Mouse (Mus musculus): ENCODE measurements around the gene Cacng4.

The Cacng4 gene

GRCm38 (mm10) chr11:107772002-107772401, 22.4 kb downstream of the Cacng4 start:
- DNase-seq, result no peak

DNA sequence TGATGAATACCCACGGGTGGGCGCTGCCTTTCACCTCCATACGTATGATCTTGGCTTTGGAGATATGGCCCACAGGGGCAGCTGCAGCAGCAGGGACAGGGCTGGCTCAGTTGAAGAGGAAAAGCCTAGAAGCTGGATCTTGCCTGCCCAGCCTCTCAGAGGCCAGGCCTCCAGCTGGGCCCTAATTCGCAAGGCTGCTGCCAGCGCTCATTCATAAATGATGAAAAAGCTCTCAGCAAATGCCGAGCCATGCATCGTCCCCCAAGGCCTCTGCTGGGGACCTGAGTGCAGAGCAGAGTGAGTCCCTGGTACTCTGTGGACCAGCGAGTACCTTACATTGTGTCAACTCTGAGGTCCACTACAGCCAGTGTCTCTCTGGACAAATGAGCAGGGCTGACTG, 26.0 kb downstream of the Cacng4 start:
- no peak for DNase-seq

DNA sequence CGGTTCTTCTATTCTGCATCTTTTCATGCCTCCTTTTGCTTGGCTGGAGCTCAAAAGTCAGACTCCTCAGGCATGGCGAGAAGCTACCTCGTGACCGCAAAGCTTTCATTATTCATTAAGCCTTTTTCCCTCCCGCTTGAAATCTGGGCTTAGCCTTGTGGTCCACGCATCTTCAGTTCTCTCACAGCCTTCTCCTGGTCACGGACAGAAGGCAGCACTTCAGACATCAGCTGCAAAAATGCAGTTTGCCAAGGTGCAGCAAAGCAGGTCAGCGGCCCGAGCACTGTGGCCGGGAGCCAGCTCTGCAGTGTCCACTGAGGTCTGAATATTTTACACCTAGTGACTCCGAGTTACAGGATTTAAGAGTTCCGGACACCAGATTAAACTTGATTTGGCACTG, 27.4 kb downstream of the Cacng4 start:
- DNase-seq, result peak; percentile 38 to 55

GRCm38 (mm10) chr11:107762688-107763460, 31.5 kb downstream of the Cacng4 start:
- no peak for DNase-seq

- DNase-seq, result peak in 1 of 2 experiments; percentile 17
Measured at GRCm38 (mm10) chr11:107761790-107762500, 32.4 kb downstream of the Cacng4 start.

DNA sequence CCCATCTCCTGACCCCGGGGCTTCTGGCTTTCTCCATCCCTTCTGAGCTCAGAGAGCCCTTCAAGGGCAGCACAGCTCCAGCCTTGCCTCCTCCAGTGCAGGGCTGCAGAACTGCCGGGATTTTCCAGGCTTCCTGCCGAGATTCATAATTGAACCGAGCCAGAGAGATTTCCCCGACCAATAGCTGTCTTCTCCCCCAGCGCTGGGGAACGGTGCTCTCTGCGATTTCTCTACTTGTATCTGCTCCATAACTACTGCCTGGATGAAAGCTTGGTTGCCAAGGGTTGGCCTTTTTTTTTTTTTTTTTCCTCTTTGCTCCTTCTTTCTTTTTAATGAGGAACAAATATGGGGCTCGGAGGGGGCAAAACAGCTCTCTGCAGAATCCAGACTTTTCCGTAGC, 34.4 kb downstream of the Cacng4 start:
- DNase-seq, result no peak

DNA sequence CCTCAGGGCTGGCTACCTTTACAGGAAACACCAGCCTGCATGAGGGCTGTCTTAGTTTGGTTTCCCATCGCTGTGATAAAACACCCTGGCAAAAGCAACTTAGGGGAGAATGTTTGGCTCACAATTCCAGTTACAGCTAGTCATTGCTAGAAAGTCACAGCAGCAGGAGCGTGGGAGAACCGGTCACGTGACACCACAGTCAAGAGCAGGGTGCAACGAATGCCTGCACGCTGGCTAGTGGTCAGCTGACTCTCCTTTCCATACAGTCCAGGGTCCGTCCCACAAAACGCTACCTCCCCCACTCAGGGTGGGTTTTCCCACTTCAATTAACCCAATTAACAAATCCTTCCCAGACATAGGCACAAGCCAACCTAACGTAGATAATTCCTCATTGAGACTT, 34.8 kb downstream of the Cacng4 start:
- DNase-seq, result no peak

GRCm38 (mm10) chr11:107749114-107749513, 45.2 kb downstream of the Cacng4 start:
- no peak for DNase-seq

GRCm38 (mm10) chr11:107748243-107749035, 45.9 kb downstream of the Cacng4 start:
- no peak for DNase-seq

DNA sequence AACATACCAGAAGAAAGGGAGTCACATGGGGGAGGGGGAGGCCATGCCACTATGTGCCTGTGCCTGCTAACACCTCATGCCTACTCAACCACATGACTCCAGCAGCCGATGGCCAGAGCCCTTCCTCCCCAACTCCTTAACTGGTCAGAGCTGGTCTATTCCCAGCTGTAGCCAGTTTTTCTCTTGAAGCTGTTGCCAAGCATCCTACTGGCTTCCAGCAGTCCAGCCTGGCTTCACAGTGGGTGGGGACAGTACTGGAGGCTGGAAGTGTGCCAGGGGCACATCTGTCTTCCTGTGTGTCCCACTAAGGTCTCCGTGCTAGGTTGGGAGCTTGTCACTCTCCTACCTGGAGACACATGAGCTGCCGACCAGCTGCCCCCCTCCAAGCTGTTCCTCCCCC, 51.3 kb downstream of the Cacng4 start:
- DNase-seq, result no peak

DNA sequence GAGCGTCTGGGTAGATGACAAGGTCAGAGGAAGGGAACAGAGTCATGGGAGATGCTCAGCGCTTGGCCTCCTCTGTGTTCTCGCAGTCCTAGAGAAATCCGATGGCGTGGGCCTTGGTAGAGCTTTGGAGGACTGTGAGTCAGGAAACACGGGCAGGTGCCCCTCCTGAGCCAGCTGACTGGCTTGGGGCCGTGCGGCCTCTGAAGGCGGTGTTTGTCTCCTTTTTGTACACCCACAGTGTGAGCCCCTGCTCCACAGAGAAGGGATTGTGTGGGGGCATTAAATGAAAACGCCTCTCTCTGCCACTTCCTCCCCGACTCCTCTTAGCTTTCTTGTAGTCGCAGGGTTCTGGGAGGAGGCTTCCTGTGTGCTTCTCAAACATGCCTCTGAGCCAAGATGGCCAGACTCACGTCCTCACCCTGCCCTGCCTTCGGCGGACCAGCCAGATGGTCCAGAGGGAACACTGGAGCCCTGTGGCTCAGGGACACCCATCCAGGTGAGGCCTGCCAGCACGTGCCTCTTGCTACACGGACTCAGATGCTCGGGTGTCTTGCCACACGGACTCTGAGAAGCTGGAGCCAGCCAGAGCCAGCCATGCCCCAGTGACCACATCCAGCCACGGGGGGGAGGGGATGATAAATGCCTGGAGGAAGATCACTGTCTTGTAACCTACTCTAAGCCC, 55.8 kb downstream of the Cacng4 start:
- DNase-seq, result no peak

DNA sequence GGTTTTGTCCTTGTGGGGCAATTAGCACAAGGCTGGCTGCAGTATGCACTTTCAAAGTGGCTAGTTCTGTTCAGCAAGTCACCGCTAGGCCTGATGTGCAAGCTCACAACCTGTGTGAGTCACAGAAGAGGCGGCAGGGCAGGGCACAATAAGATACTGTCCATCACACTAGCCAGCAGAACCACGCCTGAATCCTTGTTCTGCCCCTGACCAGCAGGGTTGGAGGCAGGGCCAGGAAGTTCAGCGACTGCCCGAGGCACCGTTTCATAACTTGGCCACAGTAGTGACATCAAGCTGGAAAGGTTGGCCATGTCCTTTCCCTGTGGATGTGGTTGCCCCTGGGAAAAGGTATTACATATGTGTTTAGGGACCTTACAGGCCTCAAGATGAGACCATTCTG, 56.5 kb downstream of the Cacng4 start:
- DNase-seq, result no peak

DNA sequence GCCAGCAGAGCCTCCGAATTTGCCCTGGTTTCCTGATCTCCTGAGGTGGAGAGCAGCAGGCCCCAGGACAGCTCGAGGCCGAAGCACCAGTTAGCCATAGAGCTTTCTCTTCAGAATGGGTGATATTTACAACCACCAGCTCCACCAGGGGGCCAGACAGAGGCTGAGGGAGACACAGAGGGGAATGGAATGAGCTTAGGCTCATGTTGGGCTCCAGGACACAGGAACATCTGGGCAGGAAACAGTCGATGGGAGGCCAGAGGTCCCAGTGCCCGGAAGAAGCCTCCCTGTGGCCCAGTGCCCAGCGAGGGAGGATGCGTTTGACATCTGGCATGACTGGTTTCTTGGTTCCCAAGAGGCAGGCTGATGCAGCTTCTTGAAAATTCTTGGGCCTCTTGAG, 60.2 kb downstream of the Cacng4 start:
- DNase-seq, result no peak

- DNase-seq, result no peak
Measured at GRCm38 (mm10) chr11:107731498-107731897, 62.9 kb downstream of the Cacng4 start.

GRCm38 (mm10) chr11:107730940-107731339, 63.4 kb downstream of the Cacng4 start:
- DNase-seq, result peak; percentile 55 to 62

GRCm38 (mm10) chr11:107729141-107729540, 65.2 kb downstream of the Cacng4 start:
- no peak for DNase-seq

GRCm38 (mm10) chr11:107728073-107728863, 66.1 kb downstream of the Cacng4 start:
- no peak for DNase-seq

DNA sequence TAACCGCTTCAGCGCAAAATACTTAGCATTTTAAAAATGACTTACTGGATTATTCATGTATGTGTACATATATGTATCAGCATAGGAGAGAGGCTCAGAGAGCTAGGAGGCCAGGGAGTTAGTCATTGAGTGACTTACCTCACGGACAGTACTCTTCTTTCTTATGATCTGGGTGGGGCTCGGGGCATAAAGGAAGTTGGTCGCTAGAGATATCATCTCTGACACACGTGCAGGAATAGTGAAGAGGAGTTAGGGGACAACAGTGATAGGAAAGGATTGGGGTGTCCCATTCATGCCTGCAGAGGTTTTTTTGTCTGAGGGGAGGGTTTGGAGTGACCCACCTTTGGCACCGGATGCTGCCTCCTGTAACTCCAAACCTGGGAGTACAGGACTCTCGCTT, 69.8 kb downstream of the Cacng4 start:
- no peak for DNase-seq

- no peak for DNase-seq
Measured at GRCm38 (mm10) chr11:107721057-107721456, 73.3 kb downstream of the Cacng4 start.

DNA sequence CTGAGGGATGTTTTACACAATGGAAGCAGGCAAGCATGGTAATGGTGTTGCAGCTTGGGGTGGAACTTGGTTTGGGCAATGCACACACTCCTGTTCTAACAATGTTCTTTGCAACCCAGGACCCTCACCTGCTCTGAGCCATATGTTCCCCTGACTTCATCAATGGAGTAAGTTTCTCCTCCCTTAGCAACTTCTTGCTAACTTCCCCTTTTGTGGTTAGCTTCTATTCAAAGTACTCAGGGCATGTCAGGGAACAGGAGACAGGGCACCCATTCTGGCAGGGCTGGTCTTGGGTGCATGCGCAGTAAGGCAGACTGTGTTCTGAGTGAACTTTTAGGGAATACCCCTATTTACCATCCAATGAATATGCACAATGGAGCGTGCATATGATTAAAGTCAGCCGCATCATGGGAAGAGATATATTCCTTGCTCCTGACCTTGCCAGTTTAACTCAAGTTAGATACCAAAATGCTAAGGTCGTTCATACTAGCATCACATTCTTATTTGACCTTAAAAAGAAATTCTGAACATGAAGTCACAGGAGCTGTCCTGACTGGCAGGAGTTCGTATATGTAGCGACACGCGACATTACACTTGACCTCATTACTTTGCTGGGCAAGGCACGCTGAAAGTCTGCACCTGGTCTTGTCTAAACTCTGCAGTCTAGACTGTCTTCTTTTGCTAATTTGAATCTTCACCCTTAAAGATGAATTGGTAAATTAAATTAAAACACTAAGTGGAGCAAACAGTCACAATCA, 73.9 kb downstream of the Cacng4 start:
- DNase-seq, result no peak

- no peak for DNase-seq
Measured at GRCm38 (mm10) chr11:107716332-107716938, 77.9 kb downstream of the Cacng4 start, which contains the start of gene Cacng1. Gene Cacng1 (minus strand): TSS chr11:107716522.
